Mouse (Mus musculus) kidney, postnatal 4 days (tissue): ENCODE results near the gene Mpv17l2.

ENCODE experiments used
- DNase-seq, 2 experiments: peaks; one replicate each; pipeline ENCODE4 v3.0.0; 2021; ENCODE audit warnings: mixed read lengths in 2 of 2

Mpv17l2 gene

DNA sequence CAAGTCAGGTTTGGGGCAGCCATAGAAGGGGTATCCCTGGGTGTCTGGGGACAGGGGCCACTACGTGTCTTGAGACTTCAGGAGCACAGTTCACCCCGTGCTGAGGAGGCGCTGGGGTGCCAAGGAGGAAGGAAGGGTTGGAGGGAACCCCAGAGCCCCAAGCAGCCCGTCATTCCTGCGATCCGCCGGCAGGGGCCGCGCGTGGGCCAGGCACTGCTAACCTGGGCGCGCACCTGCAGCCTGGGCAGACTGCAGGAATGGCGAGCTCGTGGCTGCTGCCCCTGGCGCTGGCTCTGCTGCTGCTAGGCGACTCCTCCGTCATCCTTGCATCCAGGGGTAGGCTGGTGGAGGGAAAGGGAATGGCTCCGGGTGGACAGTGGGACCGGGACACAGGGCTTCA is 42.4 kb downstream of the Mpv17l2 start, which contains the start of gene Gm3336:
TSS of gene Gm3336 (plus strand) at position 247 of the 400 bp plus-strand sequence.
- peak; percentile 76 to 83 for DNase-seq

DNA sequence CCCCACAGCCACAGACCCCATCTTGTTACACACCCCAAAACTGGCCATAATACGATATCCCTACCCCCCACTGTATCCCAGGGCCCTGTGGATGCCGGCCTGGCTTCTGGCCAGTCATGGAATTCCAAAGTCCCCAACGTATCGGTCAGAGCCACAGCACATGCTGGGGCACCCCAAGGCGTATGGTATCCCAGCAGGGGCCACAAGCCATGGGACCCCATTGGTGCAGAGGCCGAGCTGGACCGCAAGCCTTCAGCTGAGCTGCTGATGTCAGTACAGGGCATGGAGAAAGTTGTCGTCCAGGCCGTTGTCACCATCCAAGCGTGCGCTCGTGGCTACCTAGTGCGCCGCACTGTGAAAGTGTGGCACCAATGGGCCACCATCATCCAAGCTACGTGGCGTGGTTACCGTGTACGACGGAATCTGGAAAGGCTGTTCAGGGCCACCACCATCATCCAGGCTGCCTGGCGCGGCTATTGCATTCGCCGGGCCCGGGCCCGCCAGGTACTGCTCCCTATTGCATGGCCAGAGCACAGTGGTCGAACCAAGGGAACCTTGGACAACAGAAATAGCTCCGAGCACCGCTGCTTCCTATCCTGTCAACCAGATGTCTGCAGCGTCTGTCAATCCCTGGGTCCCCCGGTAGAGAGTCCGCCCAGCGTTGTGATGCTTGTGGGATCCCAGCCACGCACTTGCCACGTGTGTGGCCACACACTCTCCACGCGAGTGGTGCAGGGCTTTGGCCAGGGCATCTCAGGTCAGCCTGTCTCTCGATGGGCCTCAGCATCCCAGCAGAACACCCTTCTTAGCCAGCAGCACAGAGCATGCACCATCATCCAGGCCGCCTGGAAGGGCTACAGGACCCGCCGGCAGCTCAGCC is 44.0 kb downstream of the Mpv17l2 start:
- peak in 1 of 2 experiments; percentile 3 for DNase-seq

DNA sequence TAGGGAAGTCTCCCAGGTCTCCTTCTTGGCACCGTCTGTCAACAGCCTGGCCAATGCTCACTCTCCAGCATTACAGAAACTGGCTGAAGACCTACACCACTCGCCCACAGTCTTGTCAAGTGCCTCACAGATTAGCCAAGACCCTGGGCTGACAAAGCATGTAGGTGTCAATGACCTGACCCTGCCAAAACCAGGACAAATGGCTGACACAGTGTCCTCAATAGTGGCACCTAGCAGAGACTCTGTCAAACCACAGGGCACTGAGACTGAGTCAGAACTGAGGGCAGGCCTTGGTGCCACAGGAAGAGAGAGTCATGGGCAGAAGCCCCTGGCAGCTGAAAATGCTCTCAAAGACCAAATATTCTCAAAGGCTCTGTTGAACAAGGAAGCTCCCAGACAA is 45.7 kb downstream of the Mpv17l2 start:
- peak in 1 of 2 experiments; percentile 0 for DNase-seq

DNA sequence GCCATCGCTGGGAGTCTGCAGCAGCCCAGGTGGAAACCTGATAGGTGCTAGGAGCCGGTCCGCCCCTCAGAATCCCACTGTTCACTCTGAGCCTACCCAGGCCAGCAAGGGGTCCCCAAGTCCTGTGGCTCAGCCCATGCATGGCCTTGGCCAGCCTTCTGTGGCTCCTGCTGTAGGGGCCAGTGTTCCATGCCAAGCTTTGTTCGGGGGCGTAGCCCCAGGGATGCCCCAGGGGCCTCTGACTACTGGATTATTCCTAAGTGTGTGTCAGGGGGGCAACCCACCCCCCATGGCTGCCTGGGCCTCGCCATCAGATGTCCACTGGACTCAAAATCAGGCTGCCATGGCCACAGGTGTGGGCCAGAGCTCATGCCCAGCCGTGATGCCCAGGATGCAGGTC is 46.8 kb downstream of the Mpv17l2 start:
- no peak for DNase-seq

DNA sequence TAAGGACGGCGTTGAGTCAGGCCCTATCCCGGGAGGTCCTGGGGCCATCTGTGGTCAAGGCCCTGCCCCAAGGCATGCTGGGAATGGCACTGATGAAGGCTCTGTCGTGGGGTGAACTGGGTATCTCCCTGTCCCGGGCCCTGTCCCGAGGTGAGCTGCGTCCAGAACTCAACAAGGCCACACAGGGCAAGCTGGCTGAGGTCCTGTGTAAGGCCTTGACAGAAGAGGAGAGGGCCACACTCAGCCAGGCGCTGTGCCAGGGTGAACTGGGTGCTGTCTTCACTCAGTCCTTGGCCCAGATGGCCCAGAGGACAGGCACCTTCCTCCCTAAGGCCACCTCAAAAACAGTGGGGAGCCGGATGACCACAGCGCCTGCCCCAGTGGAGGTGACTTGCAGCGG is 49.7 kb downstream of the Mpv17l2 start:
- no peak for DNase-seq

DNA sequence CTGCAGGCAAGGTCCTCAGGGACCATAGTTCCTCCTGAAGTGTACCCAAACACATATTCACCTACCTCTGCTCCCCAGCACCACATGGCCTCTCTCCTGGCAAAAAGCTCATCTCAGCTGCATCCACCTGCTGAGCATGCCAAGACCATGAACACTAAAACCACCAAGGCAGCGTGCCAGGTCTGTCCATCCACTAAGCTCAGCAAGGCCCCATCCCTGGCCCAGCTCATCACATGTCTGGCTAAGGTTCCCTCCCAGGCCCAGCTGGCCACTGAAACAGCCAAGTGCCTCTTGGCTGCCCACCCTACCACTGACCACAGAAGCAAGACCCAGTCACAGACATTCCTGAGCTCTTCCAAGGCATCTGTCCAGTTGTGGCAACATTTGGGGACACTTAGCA is 50.5 kb downstream of the Mpv17l2 start:
- DNase-seq, result no peak

DNA sequence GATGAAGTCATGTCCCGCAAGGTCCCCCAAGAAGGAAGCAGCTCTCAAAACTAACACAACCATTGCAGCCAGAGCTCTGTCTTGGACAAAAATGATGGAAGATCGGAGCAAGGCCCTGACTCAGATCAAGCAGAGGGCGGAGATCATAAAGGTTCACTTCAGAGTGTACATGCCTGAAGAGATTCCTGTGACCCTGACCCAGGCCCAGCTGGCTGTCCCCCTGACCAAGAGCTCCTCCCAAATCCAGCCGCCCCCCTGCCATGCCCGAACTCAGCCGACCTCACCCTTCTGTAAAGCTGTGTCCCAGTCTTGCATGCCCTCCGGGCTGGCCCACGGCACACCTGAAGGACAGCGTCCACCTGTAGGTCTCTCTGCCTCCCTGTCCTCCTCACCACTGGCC is 51.0 kb downstream of the Mpv17l2 start:
- DNase-seq, result no peak
